Mouse (Mus musculus) midbrain, embryonic 11.5 days (tissue): ENCODE data around the gene Kcnk13. TPM values are rescaled to one million over a fixed set of nuclear protein-coding genes. Genes with fewer than 3 reads are reported as not detected.

Source experiments
- ATAC-seq: fragments of 200-750 bp; cut with Nextera tagmentation; 2 replicates; pipeline ENCODE4 v1.8.0; 2017; ENCODE audit warnings: moderate TSS enrichment, moderate library complexity; ENCODE audit not compliant: low FRiP score
- DNase-seq: peaks from one replicate; pipeline ENCODE4 v3.0.0; 2015; ENCODE audit warnings: low spot score; ENCODE audit errors: missing footprints
- H3K27ac ChIP-seq: fragments of 300-500 bp; sonication (generic); 2 replicates; pipeline ENCODE4 v1.5.1; 2014; ENCODE audit warnings: low read depth, low read length
- H3K27me3 ChIP-seq: fragments of 300-500 bp; sonication (generic); 2 replicates; pipeline ENCODE4 v1.6.1; 2014; ENCODE audit warnings: mild to moderate bottlenecking, low read length, moderate library complexity, mixed read lengths; ENCODE audit not compliant: control insufficient read depth, insufficient read depth
- H3K36me3 ChIP-seq: fragments of 300-500 bp; sonication (generic); 2 replicates; pipeline ENCODE4 v1.6.1; 2014; ENCODE audit warnings: mild to moderate bottlenecking, low read length, moderate library complexity, mixed read lengths; ENCODE audit not compliant: control insufficient read depth, insufficient read depth
- H3K4me1 ChIP-seq: fragments of 300-500 bp; sonication (generic); 2 replicates; pipeline ENCODE4 v1.6.1; 2014; ENCODE audit warnings: low read length; ENCODE audit not compliant: control insufficient read depth, insufficient read depth
- H3K4me2 ChIP-seq: fragments of 300-500 bp; sonication (generic); 2 replicates; pipeline ENCODE4 v1.6.1; 2014; ENCODE audit warnings: mild to moderate bottlenecking, moderate library complexity
- H3K4me3 ChIP-seq: fragments of 300-500 bp; sonication (generic); 2 replicates; pipeline ENCODE4 v1.5.1; 2014; ENCODE audit warnings: low read depth, low read length
- H3K9ac ChIP-seq: fragments of 300-500 bp; sonication (generic); 2 replicates; pipeline ENCODE4 v1.6.1; 2014; ENCODE audit warnings: low read length
- H3K9me3 ChIP-seq: fragments of 300-500 bp; sonication (generic); 2 replicates; pipeline ENCODE4 v1.6.1; 2016; ENCODE audit warnings: low read length; ENCODE audit not compliant: control insufficient read depth
- WGBS: fragments of 180-500 bp; shearing (Covaris S2); extraction: QIAGEN DNeasy Blood & Tissue Kit; methylation state at CpG from one replicate; pipeline ENCODE4 v1.1.7; 2014; 5-methylcytosine and 5-hydroxymethylcytosine counted together
- polyA plus RNA-seq: library from polyadenylated mRNA; unstranded; fragments of >200 nt; fragmentation: Nextera tagmentation; extraction: Ambion mirVana; gene quantifications from 2 replicates; pipeline ENCODE4 v1.2.1, GENCODE M21; 2014

Kcnk13 gene
- polyA plus RNA-seq, 1 experiment from 2014 or later: 0.18 TPM

DNA sequence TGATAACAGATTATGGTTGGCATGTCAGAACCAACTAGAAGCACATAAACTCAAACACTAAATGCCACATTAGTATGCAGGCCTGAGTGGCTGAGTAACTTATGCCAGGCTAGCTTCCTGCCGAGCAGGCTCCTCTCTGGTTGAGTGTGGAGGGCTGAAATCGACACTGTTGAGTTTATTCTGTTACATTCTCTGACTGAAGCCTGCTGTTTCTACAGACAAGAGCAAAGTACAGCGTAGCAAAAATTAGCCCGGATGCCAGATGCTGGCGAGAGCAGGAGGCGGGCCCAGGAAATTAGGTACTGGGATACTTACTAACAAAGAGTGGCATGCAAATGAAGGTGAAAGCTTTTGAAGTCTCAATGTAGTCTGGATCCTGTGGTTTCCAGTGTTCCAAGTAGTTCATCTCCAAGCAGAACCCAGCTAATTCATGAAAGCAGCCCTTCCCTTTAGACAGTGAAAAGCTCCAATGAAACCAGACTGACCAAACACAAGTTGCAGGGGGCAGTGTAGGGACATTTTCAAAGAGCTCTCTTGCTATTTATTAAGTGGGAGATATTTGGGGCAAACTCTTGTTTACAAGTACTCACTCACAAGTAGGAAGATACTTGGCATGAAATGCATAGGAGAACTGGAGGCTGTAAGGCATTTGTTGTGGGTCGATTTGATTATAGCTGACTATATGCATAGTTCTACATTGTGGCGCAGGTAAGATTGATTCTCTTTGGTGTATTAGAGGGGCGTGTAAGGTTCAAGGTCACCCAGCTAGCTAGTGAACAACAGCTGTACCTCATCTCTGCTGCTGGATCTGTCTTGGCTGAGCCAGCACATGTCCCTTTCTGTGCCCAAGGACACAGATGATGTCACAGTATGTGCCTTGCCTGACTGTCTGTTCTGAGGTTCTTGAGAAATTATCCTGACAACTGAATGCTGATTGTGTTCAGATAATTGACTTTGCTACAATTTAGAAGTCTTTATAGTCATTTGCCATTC is 5.9 kb upstream of the Kcnk13 start:
- peaks cover 4% of the 10 kb centered on the region for H3K27me3 ChIP-seq
- H3K9ac ChIP-seq: no peak overlapping the region
- no peak for DNase-seq
- no peak overlapping the region for H3K27ac ChIP-seq
- H3K4me3 ChIP-seq: no peak overlapping the region
- H3K36me3 ChIP-seq: no peaks in the 10 kb centered on the region
- no peaks in the 10 kb centered on the region; the same call in 1 of the 2 replicates for H3K4me1 ChIP-seq
- H3K4me2 ChIP-seq: no peak overlapping the region
- ATAC-seq: no peak
- WGBS: 72% methylated on average over 9 of the region's 9 CpGs
- H3K9me3 ChIP-seq: no peaks in the 10 kb centered on the region

DNA sequence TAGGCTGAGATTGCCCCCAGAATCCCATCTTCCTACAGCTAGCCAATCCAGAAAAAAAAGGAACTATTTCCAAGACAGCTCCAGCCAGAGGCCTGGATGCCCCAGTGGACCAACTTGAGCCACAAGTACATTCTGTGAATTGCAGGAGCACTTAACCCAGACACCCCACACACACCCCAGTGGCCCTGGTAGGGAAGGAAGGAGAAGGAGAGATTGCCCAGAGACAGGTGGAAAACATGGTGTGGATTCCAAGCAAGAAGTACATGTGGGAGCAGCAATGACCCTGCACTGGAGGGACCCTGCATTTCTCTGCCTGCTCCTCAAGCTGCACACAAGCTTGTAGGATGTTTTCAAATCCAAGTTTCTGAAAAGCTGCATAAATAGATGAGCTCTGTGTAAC is 5.0 kb upstream of the Kcnk13 start:
- Histone ChIP-seq H3K27me3 (peaks cover 14% of the 10 kb centered on the region), H3K36me3 (no peaks in the 10 kb centered on the region), H3K4me1 (peaks cover 2% of the 10 kb centered on the region), H3K4me2 (no peak overlapping the region), H3K4me3 (no peak overlapping the region), H3K27ac (no peak overlapping the region), H3K9me3 (no peaks in the 10 kb centered on the region), H3K9ac (no peak overlapping the region)
- ATAC-seq (no peak), DNase-seq (no peak)

DNA sequence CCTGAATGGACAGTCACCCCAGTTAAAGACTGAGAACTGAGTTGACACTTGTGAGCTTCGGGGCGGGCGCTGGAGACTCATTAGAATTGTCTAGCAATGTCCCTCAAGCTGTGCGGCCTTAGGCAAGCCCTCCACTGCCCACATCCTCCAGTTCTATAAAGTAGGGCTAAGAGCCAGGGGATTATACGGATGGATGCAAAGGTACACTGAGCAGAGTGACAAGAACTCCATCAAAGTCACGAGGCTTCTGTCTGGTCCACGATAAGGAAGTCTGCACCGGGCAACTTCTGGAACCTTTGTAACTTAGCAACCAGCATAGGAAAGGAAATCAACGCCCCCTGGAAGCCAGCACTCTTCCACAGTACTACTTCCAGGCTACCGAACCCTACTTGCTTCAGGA is 4.4 kb upstream of the Kcnk13 start:
- no peak overlapping the region for H3K4me2 ChIP-seq
- H3K27ac ChIP-seq: no peak overlapping the region
- ATAC-seq (no peak), DNase-seq (no peak)
- H3K9me3 ChIP-seq: no peaks in the 10 kb centered on the region
- WGBS: 25% methylated on average over 10 of the region's 10 CpGs
- H3K9ac ChIP-seq: no peak overlapping the region
- H3K4me3 ChIP-seq: no peak overlapping the region
- H3K27me3 ChIP-seq: peaks cover 20% of the 10 kb centered on the region
- peaks cover 8% of the 10 kb centered on the region for H3K4me1 ChIP-seq
- no peaks in the 10 kb centered on the region for H3K36me3 ChIP-seq

DNA sequence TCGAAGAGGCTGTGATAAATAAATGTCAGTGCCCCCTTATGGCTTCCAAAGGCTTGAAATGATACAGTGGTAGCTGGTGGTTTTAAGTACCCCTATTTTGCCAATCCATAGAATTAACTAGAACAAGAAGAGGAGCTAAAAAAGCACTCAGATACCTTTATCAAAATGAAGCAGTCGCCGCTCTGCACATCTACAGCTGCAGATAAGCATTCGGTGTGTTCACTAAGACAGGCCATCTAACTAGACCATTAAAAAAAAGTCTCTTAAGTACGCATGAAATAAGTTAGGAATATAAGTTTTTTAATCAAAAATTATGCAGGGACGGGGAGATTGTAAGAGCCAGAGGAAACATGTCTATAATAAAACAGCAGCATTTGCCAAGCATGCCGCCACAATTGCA is 3.6 kb upstream of the Kcnk13 start:
- DNase-seq (no peak), ATAC-seq (no peak)
- Histone ChIP-seq H3K27me3 (peaks cover 28% of the 10 kb centered on the region), H3K36me3 (no peaks in the 10 kb centered on the region), H3K9ac (no peak overlapping the region), H3K4me2 (no peak overlapping the region), H3K9me3 (no peaks in the 10 kb centered on the region), H3K27ac (no peak overlapping the region), H3K4me3 (no peak overlapping the region), H3K4me1 (peaks cover 13% of the 10 kb centered on the region)
- 91% methylated on average over 7 of the region's 7 CpGs for WGBS

DNA sequence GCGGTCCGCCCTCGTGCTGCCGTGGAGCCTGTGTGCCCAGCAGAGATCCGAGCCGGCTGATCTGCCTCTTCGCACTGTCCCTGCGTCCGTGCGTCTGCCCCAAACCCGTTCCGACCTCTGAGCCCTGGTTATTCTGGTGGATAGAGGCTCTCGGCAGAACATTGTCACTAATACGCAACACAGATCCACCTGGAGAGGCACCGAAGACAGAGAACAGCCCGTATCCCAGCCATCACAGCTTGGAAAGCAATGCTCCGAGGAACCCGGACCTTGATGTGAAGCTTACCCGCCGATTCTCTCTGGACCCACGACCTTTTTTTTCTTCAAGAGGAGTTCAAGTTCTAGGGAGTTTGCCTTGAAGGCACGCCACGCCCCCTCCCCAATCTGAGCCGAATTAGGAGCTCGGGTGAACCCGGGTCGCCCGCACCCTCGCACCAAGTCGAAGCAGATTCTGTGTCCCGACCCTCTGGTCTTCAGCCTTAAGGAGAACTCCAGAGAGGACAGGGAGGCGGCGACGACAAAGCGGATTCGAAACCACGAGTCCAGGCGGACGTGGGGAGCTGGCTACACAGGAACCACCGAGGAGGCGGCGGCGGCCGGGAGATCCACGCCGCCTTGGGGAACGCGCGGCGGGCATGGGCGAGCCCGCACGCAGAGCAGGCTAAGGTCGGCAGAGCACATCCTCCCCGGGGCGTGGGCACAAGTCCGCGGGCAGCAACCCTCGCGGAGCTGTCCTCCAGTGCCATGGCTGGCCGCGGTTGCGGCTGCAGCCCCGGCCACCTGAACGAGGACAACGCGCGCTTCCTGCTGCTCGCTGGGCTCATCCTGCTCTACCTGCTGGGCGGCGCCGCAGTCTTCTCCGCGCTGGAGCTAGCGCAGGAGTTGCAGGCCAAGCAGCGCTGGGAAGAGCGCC is 1.2 kb downstream of the Kcnk13 start:
- under 1% methylated on average over 76 of the region's 77 CpGs for WGBS
- DNase-seq (peak; percentile 96), ATAC-seq (peak; percentile 45)
- Histone ChIP-seq H3K9ac (peak overlapping the region; percentile 55), H3K4me2 (peak overlapping the region; percentile 90), H3K9me3 (no peaks in the 10 kb centered on the region), H3K4me1 (peaks cover 26% of the 10 kb centered on the region), H3K27me3 (peaks cover 59% of the 10 kb centered on the region), H3K36me3 (no peaks in the 10 kb centered on the region), H3K4me3 (peak overlapping the region; percentile 49), H3K27ac (no peak overlapping the region)

DNA sequence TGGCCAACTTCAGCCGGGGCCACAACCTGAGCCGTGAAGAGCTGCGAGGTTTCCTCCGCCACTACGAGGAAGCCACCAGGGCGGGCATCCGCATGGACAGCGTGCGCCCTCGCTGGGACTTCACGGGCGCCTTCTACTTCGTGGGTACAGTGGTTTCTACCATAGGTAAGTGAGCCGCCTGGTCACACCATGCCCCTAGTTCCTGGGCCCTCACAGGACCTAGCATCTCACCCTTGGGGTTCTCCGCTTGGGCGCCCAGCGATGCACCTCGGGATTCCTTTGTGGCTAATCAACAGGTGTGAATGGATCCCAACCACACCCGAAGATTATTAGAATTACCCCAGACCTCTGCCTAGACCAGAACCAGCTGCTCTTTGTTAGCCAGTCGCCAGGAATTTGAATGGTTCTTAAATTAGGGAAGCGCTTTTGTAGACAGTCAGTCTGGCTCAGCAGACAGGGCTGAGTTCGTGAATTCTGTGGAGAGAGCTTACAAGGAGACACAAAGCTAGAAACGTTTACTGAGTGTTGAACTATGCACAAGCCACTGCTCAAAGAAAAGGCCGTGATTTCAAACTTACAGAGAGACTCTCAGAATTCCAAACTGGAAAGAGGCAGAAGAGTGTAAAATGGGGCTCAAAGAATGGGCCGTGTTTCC is 1.9 kb downstream of the Kcnk13 start:
- no peak overlapping the region for H3K27ac ChIP-seq
- H3K4me3 ChIP-seq: peak overlapping the region; percentile 49
- DNase-seq (peak; percentile 93), ATAC-seq (peak; percentile 28; the same call in 1 of the 2 replicates)
- peaks cover 26% of the 10 kb centered on the region for H3K4me1 ChIP-seq
- H3K27me3 ChIP-seq: peaks cover 59% of the 10 kb centered on the region
- H3K9ac ChIP-seq: peak overlapping the region; percentile 55
- H3K36me3 ChIP-seq: no peaks in the 10 kb centered on the region
- 4% methylated on average over 25 of the region's 25 CpGs for WGBS
- H3K9me3 ChIP-seq: no peaks in the 10 kb centered on the region
- peak overlapping the region; percentile 90 for H3K4me2 ChIP-seq

DNA sequence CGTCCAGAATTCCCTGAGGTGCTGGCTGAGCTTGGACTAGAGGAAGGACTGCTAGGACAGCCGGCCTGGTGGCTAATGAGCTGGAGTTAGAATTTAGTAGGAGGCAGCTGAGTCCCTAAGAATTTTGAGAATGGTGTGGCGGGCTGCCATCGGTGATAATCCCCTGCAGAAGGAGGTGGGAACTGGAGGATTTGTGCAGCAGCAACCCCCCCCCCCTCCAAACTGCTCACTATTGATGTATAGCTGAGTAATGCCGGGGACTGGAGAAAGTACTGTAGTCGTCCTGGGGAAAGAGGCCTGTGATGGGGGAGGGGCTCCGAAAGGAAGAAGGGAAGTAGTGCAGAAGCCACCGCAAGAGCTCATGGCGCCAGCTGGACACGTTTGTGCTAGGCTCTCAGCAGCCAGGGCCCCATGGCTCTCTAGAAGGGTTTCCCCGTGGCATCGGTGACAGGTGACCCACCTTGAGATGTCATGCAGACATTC is 2.6 kb downstream of the Kcnk13 start:
- Histone ChIP-seq H3K27me3 (peaks cover 59% of the 10 kb centered on the region), H3K36me3 (no peaks in the 10 kb centered on the region), H3K27ac (no peak overlapping the region), H3K9ac (no peak overlapping the region), H3K9me3 (no peaks in the 10 kb centered on the region), H3K4me2 (no peak overlapping the region), H3K4me3 (no peak overlapping the region), H3K4me1 (peaks cover 26% of the 10 kb centered on the region)
- 9% methylated on average over 12 of the region's 12 CpGs for WGBS
- DNase-seq (peak; percentile 85), ATAC-seq (peak; percentile 33; the same call in 1 of the 2 replicates)

DNA sequence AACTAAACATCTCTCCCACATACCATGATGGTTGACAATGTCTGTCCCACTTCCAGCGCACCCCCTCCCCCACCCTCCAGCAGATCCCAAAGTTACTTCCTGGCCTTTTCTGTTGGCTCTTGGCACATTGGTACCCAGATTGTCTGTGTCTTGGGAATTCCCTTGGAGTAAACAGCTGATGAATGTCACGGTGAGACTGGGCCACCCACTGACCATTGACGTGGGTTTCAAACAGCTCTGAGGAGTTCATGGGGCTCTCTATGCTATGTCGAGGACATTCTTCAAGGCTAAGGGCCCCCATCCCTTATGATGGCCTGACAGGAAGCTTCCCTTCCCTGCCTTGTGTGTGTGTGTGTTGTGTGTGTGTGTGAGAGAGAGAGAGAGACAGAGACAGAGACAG is 5.6 kb downstream of the Kcnk13 start:
- H3K36me3 ChIP-seq: no peaks in the 10 kb centered on the region
- 73% methylated on average over 4 of the region's 4 CpGs for WGBS
- ATAC-seq: no peak
- H3K27me3 ChIP-seq: peaks cover 39% of the 10 kb centered on the region
- peaks cover 18% of the 10 kb centered on the region for H3K4me1 ChIP-seq
- no peak overlapping the region for H3K4me3 ChIP-seq
- no peak for DNase-seq
- no peaks in the 10 kb centered on the region for H3K9me3 ChIP-seq
- no peak overlapping the region for H3K4me2 ChIP-seq
- no peak overlapping the region for H3K9ac ChIP-seq
- no peak overlapping the region for H3K27ac ChIP-seq
